Mouse (Mus musculus): Measurements from ENCODE around the gene C9orf72. TPM values are rescaled to one million over a fixed set of nuclear protein-coding genes. Genes with fewer than 3 reads are reported as not detected.

Gene C9orf72
- polyA plus RNA-seq, 1 experiment from 2014 or later: 12.2 TPM

DNA sequence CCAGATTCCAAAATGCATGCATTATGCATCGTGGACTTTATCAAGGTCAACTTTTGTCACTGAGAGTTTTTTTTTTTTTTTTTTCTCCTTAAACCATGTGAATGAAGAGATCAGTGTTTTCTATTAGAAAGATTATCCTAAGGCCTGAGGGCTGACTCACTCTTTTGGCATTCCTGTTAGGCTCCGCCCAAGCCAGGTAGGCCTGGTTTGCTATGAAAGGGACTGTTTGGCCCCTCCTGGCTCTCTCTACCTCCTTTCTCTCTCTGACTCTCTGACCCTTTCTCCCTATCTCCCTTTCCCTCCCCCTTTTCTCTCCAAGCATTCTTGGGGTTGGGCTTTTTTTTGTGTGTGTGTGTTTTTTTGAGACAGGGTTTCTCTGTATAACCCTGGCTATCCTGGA, 50.4 kb downstream of the C9orf72 start:
- H3K9ac ChIP-seq: no peak overlapping the region
- no peaks in the 10 kb centered on the region for H3K9me3 ChIP-seq
- WGBS: 83% methylated on average over 2 of the region's 2 CpGs
- no peak for ATAC-seq (ENCODE audit: insufficient number of reproducible peaks, insufficient read depth, low FRiP score, low TSS enrichment, low read depth)
- no peak overlapping the region for H3K4me2 ChIP-seq
- peaks cover 19% of the 10 kb centered on the region for H3K4me1 ChIP-seq
- no peaks in the 10 kb centered on the region for H3K27me3 ChIP-seq
- H3K36me3 ChIP-seq: no peaks in the 10 kb centered on the region
- no peak overlapping the region for H3K4me3 ChIP-seq
- no peak overlapping the region for H3K27ac ChIP-seq

DNA sequence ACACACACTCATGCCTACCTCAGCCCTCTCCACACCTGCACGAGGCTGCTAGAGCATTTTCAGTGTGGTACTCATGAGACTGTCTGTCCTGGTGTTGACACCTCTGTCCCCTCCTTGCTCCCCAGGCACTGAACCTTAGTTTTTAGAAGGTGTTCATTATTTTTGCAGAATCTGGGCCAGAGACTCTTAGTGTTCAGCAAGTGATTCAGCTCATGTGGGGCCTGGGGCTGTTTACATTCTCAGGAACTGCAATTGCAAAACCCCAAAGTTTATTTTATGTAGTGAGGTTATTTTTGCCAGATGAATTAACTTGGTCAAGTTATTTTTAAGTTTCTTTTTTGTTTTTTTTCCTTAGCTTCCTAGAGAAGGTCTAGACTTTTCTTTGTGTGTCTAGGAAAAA, 52.4 kb downstream of the C9orf72 start:
- H3K4me3 ChIP-seq: no peak overlapping the region
- WGBS: 55% methylated on average over 1 of the region's 1 CpGs
- H3K4me2 ChIP-seq: no peak overlapping the region
- H3K4me1 ChIP-seq: peaks cover 25% of the 10 kb centered on the region
- no peaks in the 10 kb centered on the region for H3K27me3 ChIP-seq
- H3K36me3 ChIP-seq: no peaks in the 10 kb centered on the region
- H3K27ac ChIP-seq: no peak overlapping the region
- no peak overlapping the region for H3K9ac ChIP-seq
- no peak for ATAC-seq (ENCODE audit: insufficient number of reproducible peaks, insufficient read depth, low FRiP score, low TSS enrichment, low read depth)
- no peaks in the 10 kb centered on the region for H3K9me3 ChIP-seq

DNA sequence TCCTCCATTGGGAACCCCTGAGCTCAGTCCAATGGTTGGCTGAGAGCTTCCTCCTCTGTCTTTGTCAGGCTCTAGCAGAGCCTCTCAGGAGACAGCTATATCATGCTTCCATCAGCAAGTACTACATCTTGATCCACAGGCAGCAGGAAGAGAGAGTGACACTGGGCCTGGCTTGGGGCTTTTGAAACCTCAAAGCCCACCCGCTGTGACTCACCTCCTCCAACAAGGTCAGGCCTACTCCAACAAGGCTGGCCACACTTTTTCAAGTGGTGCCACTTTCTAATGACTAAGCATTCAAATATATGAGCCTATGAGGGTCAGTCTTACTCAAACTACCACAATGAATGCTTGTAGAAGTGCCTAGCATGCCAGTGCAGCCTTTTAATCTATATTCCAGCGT, 53.5 kb downstream of the C9orf72 start:
- Histone ChIP-seq H3K36me3 (no peaks in the 10 kb centered on the region), H3K9ac (no peak overlapping the region), H3K4me2 (no peak overlapping the region), H3K4me1 (peaks cover 17% of the 10 kb centered on the region), H3K27me3 (no peaks in the 10 kb centered on the region), H3K9me3 (no peaks in the 10 kb centered on the region), H3K27ac (no peak overlapping the region), H3K4me3 (no peak overlapping the region)
- WGBS: 85% methylated on average over 2 of the region's 2 CpGs
- ATAC-seq (ENCODE audit: insufficient number of reproducible peaks, insufficient read depth, low FRiP score, low TSS enrichment, low read depth): no peak

DNA sequence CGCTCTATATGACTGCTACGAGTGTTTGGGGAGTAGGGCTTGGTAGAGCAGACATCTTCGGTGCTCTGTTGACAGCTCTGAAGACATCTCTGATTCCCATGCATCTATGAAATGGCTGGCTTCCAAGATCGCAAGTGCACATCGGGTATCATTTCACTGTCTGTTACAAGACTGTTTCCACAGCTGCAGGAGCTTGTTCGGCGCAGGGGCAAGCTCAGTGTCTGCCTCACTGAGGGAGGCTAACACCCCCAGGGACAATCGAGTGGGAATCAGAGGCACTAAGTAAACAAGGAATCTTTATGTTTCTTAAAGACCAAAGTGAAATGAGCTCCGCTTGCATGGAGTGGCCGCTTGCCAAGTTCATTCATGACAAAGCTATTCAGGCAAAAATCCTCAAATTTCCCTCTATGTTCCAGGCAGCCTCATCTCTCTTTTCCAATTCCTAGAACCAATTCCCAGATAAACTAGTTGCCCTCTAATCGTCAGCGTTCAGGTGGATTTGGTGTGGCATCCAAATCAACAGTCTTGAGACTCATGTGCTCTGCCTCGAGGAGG, 56.3 kb downstream of the C9orf72 start:
- no peaks in the 10 kb centered on the region for H3K36me3 ChIP-seq
- ATAC-seq (ENCODE audit: insufficient number of reproducible peaks, insufficient read depth, low FRiP score, low TSS enrichment, low read depth): peak; percentile 46; the same call in 1 of the 2 replicates

DNA sequence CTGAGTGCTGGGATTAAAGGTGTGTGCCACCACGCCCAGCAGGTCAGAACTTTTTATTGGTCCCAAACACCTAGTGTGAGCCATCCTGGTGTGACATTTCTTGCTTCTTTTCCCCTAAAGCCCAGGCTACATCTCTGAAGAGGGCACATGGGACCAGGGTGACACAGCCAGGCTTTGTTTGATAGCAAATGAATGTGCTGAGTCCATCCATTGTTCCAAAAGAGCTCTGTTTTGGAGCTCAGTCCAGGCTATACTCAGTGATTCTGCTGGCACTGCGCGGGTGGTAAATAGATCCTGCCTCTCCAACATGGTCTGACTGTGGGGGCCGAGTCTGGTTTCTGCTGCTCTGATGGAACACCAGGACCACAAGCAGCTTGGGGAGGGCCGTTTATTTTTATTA, 58.1 kb downstream of the C9orf72 start:
- WGBS: 77% methylated on average over 5 of the region's 5 CpGs
- H3K27ac ChIP-seq: no peak overlapping the region
- no peak overlapping the region for H3K4me2 ChIP-seq
- peaks cover 8% of the 10 kb centered on the region for H3K4me1 ChIP-seq
- no peak for ATAC-seq (ENCODE audit: insufficient number of reproducible peaks, insufficient read depth, low FRiP score, low TSS enrichment, low read depth)
- H3K27me3 ChIP-seq: no peaks in the 10 kb centered on the region
- no peak overlapping the region for H3K4me3 ChIP-seq
- H3K9me3 ChIP-seq: no peaks in the 10 kb centered on the region
- H3K36me3 ChIP-seq: no peaks in the 10 kb centered on the region
- no peak overlapping the region for H3K9ac ChIP-seq

More for the DNA sequence above, 56.3 kb downstream of the C9orf72 start:
- Histone ChIP-seq H3K27me3 (no peaks in the 10 kb centered on the region), H3K27ac (no peak overlapping the region), H3K9ac (no peak overlapping the region), H3K4me1 (peaks cover 17% of the 10 kb centered on the region), H3K9me3 (no peaks in the 10 kb centered on the region), H3K4me2 (no peak overlapping the region), H3K4me3 (no peak overlapping the region)
- WGBS: 49% methylated on average over 13 of the region's 13 CpGs

DNA sequence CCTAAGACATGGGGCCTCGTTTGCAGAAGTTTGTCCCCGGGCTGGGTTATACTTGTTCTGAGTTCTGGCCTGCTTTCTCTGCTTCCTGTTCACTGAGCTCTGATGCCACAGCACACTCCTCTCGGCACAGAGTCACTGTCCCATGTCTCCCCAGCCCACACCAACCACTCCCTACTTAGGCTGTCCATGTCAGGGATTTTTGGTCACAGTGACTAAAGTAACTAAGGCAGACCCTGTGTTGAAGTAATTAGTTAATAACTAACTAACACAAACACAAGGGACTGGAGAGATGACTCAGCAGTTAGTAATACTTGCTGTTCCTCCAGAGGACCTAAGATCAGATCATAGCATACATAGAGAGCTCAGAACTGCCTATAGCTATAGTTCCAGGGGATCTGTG, 60.0 kb downstream of the C9orf72 start:
- Histone ChIP-seq H3K9ac (no peak overlapping the region), H3K4me3 (no peak overlapping the region), H3K27me3 (no peaks in the 10 kb centered on the region), H3K36me3 (no peaks in the 10 kb centered on the region), H3K4me1 (peaks cover 8% of the 10 kb centered on the region), H3K27ac (no peak overlapping the region), H3K9me3 (no peaks in the 10 kb centered on the region), H3K4me2 (no peak overlapping the region)
- no peak for ATAC-seq (ENCODE audit: insufficient number of reproducible peaks, insufficient read depth, low FRiP score, low TSS enrichment, low read depth)
- 74% methylated on average over 3 of the region's 3 CpGs for WGBS

DNA sequence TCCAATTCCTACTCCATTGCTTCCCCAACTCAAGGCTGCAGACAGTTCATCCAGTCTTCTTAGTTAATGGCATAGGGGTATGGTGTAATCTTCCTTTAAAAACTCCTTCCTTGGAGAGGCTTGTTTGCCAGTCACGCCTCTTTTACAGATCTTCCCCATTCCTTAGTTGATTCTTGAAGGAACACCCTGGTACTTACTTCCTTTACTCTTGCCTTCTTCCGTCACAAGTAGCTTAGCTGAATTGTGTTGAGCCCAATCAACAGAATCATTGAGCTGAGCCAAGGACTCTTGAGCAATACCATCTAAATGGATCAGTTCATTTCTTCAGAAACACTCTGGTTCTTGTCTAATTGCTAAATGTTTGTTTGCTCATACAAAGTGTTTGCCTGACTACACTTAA, 60.7 kb downstream of the C9orf72 start:
- H3K36me3 ChIP-seq: no peaks in the 10 kb centered on the region
- no peak overlapping the region for H3K9ac ChIP-seq
- 82% methylated on average over 2 of the region's 2 CpGs for whole genome bisulfite sequencing
- H3K27ac ChIP-seq: no peak overlapping the region
- H3K4me1 ChIP-seq: peaks cover 8% of the 10 kb centered on the region
- ATAC-seq (ENCODE audit: insufficient number of reproducible peaks, insufficient read depth, low FRiP score, low TSS enrichment, low read depth): no peak
- H3K9me3 ChIP-seq: no peaks in the 10 kb centered on the region
- no peaks in the 10 kb centered on the region for H3K27me3 ChIP-seq
- no peak overlapping the region for H3K4me3 ChIP-seq
- H3K4me2 ChIP-seq: no peak overlapping the region

DNA sequence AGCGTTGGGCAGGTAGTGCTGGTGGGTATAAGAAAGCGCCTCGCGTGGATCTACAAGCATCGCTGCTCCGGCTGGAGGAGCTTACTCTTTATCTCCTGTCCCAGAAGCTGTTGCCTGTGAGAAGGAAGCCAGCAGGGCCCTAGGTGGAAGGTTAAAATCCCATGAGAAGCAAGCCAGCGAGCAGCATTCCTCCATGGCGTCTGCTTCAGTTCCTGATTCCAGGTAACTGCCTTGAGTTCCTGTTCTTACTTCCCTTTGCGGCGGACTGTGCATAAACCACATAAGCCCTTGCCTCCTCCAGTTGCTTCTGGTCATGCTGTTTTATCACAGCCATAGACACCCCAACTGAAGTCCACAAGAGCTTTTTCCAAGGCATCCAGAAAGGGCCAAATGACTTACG, 68.2 kb downstream of the C9orf72 start:
- ATAC-seq (ENCODE audit: insufficient number of reproducible peaks, insufficient read depth, low FRiP score, low TSS enrichment, low read depth): no peak
- H3K36me3 ChIP-seq: no peaks in the 10 kb centered on the region
- no peak overlapping the region for H3K9ac ChIP-seq
- H3K4me1 ChIP-seq: peaks cover 15% of the 10 kb centered on the region
- H3K4me3 ChIP-seq: no peak overlapping the region
- H3K9me3 ChIP-seq: no peaks in the 10 kb centered on the region
- H3K27me3 ChIP-seq: no peaks in the 10 kb centered on the region; the same call in 1 of the 2 replicates
- 65% methylated on average over 11 of the region's 11 CpGs for WGBS
- H3K4me2 ChIP-seq: peak overlapping the region; percentile 82; the same call in 1 of the 2 replicates
- no peak overlapping the region for H3K27ac ChIP-seq

DNA sequence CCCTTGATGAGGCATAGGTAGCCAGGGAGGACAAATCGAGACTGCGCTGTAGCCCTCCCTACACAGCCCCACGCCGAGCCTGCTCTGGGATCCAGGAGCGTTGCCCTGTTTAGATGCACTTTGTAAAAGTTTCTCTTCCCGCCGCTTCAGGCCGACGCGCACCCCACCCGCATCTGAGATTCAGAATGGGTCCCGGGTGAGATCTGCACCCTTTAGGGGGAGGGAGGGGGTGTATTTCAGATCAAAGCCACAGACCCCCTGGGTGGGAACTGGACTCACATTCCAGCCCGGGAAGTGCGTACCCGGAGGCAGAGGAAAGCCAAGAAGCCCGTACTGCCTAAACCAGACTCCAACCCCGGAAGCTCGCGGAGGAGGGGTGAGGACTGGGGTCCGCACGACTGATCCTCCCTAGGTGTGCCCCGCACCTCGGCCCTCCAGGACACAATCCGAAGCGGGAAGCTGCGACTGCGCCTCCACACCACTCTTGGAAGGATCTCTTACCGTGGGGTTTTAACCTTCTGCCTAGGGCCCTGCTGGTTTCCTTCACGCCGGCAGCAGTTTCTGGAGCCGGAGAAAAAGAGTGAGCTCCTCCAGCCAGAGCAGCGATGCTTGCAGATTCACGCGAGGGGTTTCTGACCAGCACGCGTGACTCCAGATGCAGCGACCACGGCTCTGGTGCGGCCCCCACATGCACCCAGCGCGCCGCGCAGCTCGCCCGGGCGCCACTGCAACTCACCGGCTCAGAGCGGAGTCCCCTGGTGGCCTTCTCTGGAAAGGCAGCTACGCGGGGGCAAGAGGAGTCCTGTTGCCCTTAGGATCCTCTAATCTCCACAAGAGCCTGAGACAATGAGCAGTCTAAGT, 69.0 kb downstream of the C9orf72 start, which contains the start of gene Mob3b:
Gene Mob3b (minus strand): TSS at position 734 of the 861 bp plus-strand sequence.
- Histone ChIP-seq H3K4me2 (peak within 1 kb of the TSS; percentile 82), H3K4me1 (peaks cover 15% of the 10 kb centered on the region), H3K36me3 (no peaks in the 10 kb centered on the region), H3K9me3 (no peaks in the 10 kb centered on the region), H3K4me3 (peak within 1 kb of the TSS; percentile 66), H3K27me3 (no peaks in the 10 kb centered on the region; the same call in 1 of the 2 replicates), H3K27ac (peak within 1 kb of the TSS; percentile 95), H3K9ac (peak within 1 kb of the TSS; percentile 78)
- ATAC-seq (ENCODE audit: insufficient number of reproducible peaks, insufficient read depth, low FRiP score, low TSS enrichment, low read depth): peak; percentile 68
- WGBS: under 1% methylated on average over 50 of the region's 50 CpGs

DNA sequence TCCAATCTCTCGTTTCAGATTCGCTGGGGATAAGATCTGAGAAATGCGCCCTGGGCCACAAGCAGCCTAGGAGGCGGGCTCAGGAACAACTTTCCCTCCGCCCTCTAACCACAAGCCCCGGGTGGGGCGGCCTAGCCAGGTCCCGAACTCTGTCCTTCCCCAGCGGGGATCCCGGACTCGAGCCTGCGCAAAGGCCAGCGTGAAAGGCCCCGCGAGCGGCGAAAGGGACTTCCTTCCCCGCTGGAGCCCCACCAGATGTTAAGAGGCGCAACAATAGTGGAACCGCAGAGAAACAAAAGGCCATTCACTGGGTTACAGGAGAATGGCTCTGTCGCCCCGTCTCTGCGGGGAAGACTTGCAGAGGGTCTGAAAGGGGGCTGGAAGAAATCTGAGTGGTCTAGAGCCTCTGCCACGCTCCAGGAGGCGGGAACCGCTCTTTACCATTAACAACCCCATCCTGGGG, 69.8 kb downstream of the C9orf72 start:
- peak overlapping the region; percentile 95 for H3K27ac ChIP-seq
- no peaks in the 10 kb centered on the region; the same call in 1 of the 2 replicates for H3K27me3 ChIP-seq
- no peaks in the 10 kb centered on the region for H3K36me3 ChIP-seq
- under 1% methylated on average over 26 of the region's 26 CpGs for WGBS
- peak; percentile 78 for ATAC-seq (ENCODE audit: insufficient number of reproducible peaks, insufficient read depth, low FRiP score, low TSS enrichment, low read depth)
- H3K9ac ChIP-seq: peak overlapping the region; percentile 78
- peak overlapping the region; percentile 82 for H3K4me2 ChIP-seq
- H3K4me3 ChIP-seq: peak overlapping the region; percentile 66
- H3K9me3 ChIP-seq: no peaks in the 10 kb centered on the region
- peaks cover 15% of the 10 kb centered on the region for H3K4me1 ChIP-seq

DNA sequence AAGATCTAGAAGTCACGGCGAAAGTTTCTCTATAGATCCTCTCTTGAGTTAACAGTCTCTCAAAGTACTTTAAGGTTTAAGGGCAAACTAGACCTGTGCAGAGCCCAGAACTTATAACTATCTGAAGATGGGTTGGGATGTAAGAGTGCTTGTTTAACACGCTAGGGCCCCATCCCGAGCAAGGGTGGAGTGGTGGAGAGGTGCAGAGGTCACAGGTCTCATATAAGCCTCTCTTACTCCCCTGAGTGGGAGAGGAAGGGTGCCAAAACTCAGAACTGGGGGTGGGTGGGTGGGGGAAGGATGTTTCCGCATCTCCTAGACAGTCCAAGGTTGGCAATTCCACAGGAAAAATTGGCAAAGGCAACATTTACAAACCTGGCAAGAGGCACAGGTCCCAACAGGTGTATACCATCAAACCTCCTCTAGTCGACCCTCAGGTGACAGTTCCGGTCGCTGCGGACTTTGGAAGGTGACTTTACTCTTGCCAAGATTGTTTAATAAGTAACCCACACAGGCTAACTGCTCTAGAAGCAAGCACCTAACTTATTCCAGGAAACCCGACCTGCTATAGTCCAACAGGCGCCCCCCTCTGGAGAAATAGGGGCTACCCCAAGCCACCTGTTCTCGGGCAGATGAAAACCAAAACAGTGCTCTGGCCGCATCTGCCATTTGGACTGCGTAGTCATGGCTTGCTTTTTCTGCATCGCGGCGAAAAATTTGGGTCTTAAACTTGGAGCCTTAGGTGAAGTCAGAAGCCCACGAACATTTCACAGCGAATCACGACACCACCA, 70.6 kb downstream of the C9orf72 start:
- H3K9ac ChIP-seq: peak overlapping the region; percentile 78
- peaks cover 15% of the 10 kb centered on the region for H3K4me1 ChIP-seq
- H3K27me3 ChIP-seq: no peaks in the 10 kb centered on the region; the same call in 1 of the 2 replicates
- no peaks in the 10 kb centered on the region for H3K9me3 ChIP-seq
- WGBS: 24% methylated on average over 20 of the region's 20 CpGs
- peak overlapping the region; percentile 66 for H3K4me3 ChIP-seq
- no peaks in the 10 kb centered on the region for H3K36me3 ChIP-seq
- no peak for ATAC-seq (ENCODE audit: insufficient number of reproducible peaks, insufficient read depth, low FRiP score, low TSS enrichment, low read depth)
- peak overlapping the region; percentile 95 for H3K27ac ChIP-seq
- peak overlapping the region; percentile 82 for H3K4me2 ChIP-seq
